27 mouse cellular contexts compared by ENCODE assay signal in the genomic region with DNA sequence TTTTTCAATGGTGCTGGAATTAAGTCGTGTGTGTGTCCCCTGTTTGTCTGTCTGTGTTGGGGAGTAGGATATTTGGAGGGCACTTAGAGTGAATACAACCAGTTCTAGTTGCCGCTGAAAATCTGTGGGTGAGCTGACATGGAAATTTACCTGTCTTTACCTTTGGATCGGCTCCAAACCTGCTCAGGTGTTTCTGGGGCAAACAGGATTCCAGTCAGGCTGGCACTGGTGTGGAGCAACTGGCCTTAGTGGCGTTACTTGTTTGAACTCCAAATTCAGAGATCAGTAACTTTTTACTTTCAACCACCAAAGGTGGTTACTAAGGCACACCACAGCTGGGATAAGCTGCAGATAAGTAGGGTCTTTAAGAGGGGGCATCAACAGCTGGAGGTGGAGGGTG. TPM values are rescaled to one million over a fixed set of nuclear protein-coding genes. Genes with fewer than 3 reads are reported as not detected.
A peak's percentile ranks its signal among the peaks of the same experiment; 100 is the strongest.
DNase-seq lines count a peak whose midpoint lies in the region; ATAC-seq lines count a peak whose summit lies in the region.
"Had no signal": no experiment of that assay in that cellular context is flagged by ENCODE, and none has a peak within 500 bp of the region (broad histone marks: within the 10 kb centered on the region; RNA-seq: fewer than 3 reads in every experiment).

No protein-coding gene starts in this region.

- no peak for DNase-seq in embryonic facial prominence, embryonic 14.5 days (ENCODE audit: low spot score)
- DNase-seq in embryonic facial prominence, embryonic 10.5 days (ENCODE audit: low spot score), result no peak
- DNase-seq in kidney, adult 18-20 months, result peak; percentile 32
- DNase-seq in urinary bladder, postnatal 25 days (ENCODE audit: low spot score), result peak; percentile 5
- no peak for DNase-seq in urinary bladder, adult 2 months (ENCODE audit: low spot score)
- DNase-seq in adrenal gland, adult 8-10 months, result no peak
- no peak for DNase-seq in left cerebral cortex, adult 11 months (ENCODE audit: low spot score)
- DNase-seq: adrenal gland, postnatal 14 days; cerebellum, adult 9-11 months; gastrocnemius, postnatal 25 days; liver, postnatal 0 days; right cerebral cortex, adult 18-20 months; thymus, postnatal 4 days had no signal

- H3K4me2 ChIP-seq in embryonic facial prominence, embryonic 14.5 days (ENCODE audit: low read depth, low read length), result no peak overlapping the region
- no peak overlapping the region for H3K4me2 ChIP-seq in kidney, embryonic 16.5 days (replicated peaks; ENCODE audit: low read depth, low read length)

- ATAC-seq in embryonic facial prominence, embryonic 14.5 days (ENCODE audit: low read depth), result no peak
- ATAC-seq in kidney, embryonic 16.5 days (ENCODE audit: low FRiP score, low TSS enrichment), result no peak
- ATAC-seq: intestine, postnatal 0 days; liver, postnatal 0 days; Patski had no signal

- H3K4me3 ChIP-seq in embryonic facial prominence, embryonic 14.5 days (ENCODE audit: low read depth, low read length), result peak overlapping the region; percentile 50; the same call in 1 of the 2 replicates
- H3K4me3 ChIP-seq in embryonic facial prominence, embryonic 10.5 days, result no peak overlapping the region
- H3K4me3 ChIP-seq in kidney, embryonic 16.5 days (ENCODE audit: low read length), result no peak overlapping the region

- peaks cover 23% of the 10 kb centered on the region for H3K27me3 ChIP-seq in embryonic facial prominence, embryonic 14.5 days (replicated peaks; ENCODE audit: control insufficient read depth, insufficient read depth, low read length)
- peaks cover 44% of the 10 kb centered on the region for H3K27me3 ChIP-seq in embryonic facial prominence, embryonic 10.5 days (replicated peaks; ENCODE audit: low read depth, poor library complexity, severe bottlenecking)
- peaks cover 21% of the 10 kb centered on the region for H3K27me3 ChIP-seq in kidney, embryonic 16.5 days (ENCODE audit: insufficient read depth, low read length)

- H3K9me3 ChIP-seq in embryonic facial prominence, embryonic 14.5 days (ENCODE audit: control insufficient read depth, low read length), result no peaks in the 10 kb centered on the region
- H3K9me3 ChIP-seq in embryonic facial prominence, embryonic 10.5 days, result 0 out of 2 replicates have a peak, but pooled peaks cover 7% of the 10 kb centered on the region
- no peaks in the 10 kb centered on the region for H3K9me3 ChIP-seq in kidney, embryonic 16.5 days (ENCODE audit: low read length)
- H3K9me3 ChIP-seq: embryonic facial prominence, embryonic 12.5 days; forebrain, embryonic 15.5 days; heart, embryonic 15.5 days; limb, embryonic 10.5 days had no signal

- no peak overlapping the region for H3K27ac ChIP-seq in embryonic facial prominence, embryonic 14.5 days (replicated peaks; ENCODE audit: low read depth, low read length)
- H3K27ac ChIP-seq in embryonic facial prominence, embryonic 10.5 days (replicated peaks), result no peak overlapping the region
- H3K27ac ChIP-seq in kidney, embryonic 16.5 days (ENCODE audit: low read length), result no peak overlapping the region
- H3K27ac ChIP-seq: embryonic facial prominence, embryonic 12.5 days; forebrain, embryonic 15.5 days; heart, embryonic 15.5 days; limb, embryonic 10.5 days had no signal

- no peak overlapping the region for H3K9ac ChIP-seq in embryonic facial prominence, embryonic 14.5 days (ENCODE audit: low read depth, low read length)
- no peak overlapping the region for H3K9ac ChIP-seq in kidney, embryonic 16.5 days (replicated peaks; ENCODE audit: low read length)
- H3K9ac ChIP-seq: liver, postnatal 0 days had no signal

- H3K4me1 ChIP-seq in embryonic facial prominence, embryonic 14.5 days (ENCODE audit: control insufficient read depth, insufficient read depth, low read length), result peaks cover 3% of the 10 kb centered on the region; the same call in 1 of the 2 replicates
- peaks cover 19% of the 10 kb centered on the region for H3K4me1 ChIP-seq in embryonic facial prominence, embryonic 10.5 days
- peaks cover 10% of the 10 kb centered on the region; the same call in 1 of the 2 replicates for H3K4me1 ChIP-seq in kidney, embryonic 16.5 days (ENCODE audit: insufficient read depth, low read length)

- WGBS in embryonic facial prominence, embryonic 14.5 days, result 76% methylated on average over 4 of the region's 4 CpGs
- WGBS in embryonic facial prominence, embryonic 10.5 days, result 79% methylated on average over 4 of the region's 4 CpGs
- WGBS in kidney, embryonic 16.5 days, result 81% methylated on average over 4 of the region's 4 CpGs

- no peaks in the 10 kb centered on the region for H3K36me3 ChIP-seq in embryonic facial prominence, embryonic 14.5 days (ENCODE audit: control insufficient read depth, insufficient read depth, low read length)
- no peaks in the 10 kb centered on the region for H3K36me3 ChIP-seq in embryonic facial prominence, embryonic 10.5 days (replicated peaks)
- H3K36me3 ChIP-seq in kidney, embryonic 16.5 days (ENCODE audit: insufficient read depth, low read length), result no peaks in the 10 kb centered on the region
- H3K36me3 ChIP-seq: embryonic facial prominence, embryonic 12.5 days; forebrain, embryonic 15.5 days; heart, embryonic 15.5 days; limb, embryonic 10.5 days had no signal

RNA-seq across cellular contexts. Expression of a gene that starts 1.4 kb away (rescaled TPM):
- polyA plus RNA-seq in embryonic facial prominence, embryonic 14.5 days (2014; fragmentation: Nextera tagmentation; extraction: Ambion mirVana), result 16.0 and 17.4 TPM in 2 replicates
- polyA plus RNA-seq in embryonic facial prominence, embryonic 10.5 days (2016; fragmentation: Nextera tagmentation; extraction: Ambion mirVana), result 2.1 and 3.2 TPM in 2 replicates
- 8.0 and 9.2 TPM in 2 replicates for polyA plus RNA-seq in kidney, embryonic 16.5 days (2015; fragmentation: Nextera tagmentation; extraction: Ambion mirVana)
- 17.1 and 18.3 TPM in 2 replicates for polyA plus RNA-seq in urinary bladder, adult 2 months (2012; rRNA removed)
- total RNA-seq in adrenal gland, adult 8-10 months (2022), result 10 to 100 TPM; 12.4 to 22.2 (median 15.1) TPM

RNA-seq across cellular contexts. Expression of a gene that starts 14.6 kb away (rescaled TPM):
- not detected in 2 replicates for polyA plus RNA-seq in embryonic facial prominence, embryonic 14.5 days (2014; fragmentation: Nextera tagmentation; extraction: Ambion mirVana)
- polyA plus RNA-seq in embryonic facial prominence, embryonic 10.5 days (2016; fragmentation: Nextera tagmentation; extraction: Ambion mirVana), result not detected in 2 replicates
- polyA plus RNA-seq in kidney, embryonic 16.5 days (2015; fragmentation: Nextera tagmentation; extraction: Ambion mirVana), result not detected in 2 replicates
- polyA plus RNA-seq in urinary bladder, adult 2 months (2012; rRNA removed), result 0.19 and 0.22 TPM in 2 replicates
- not detected for total RNA-seq in adrenal gland, adult 8-10 months (2022)
- total RNA-seq: adrenal gland, postnatal 14 days; ES-E14; gastrocnemius, postnatal 25 days; heart, adult 8-10 months; hematopoietic stem cell, adult 5-6 weeks; left cerebral cortex, adult 8-10 months; liver, adult 2 months; megakaryocyte progenitor cell, adult 5-6 weeks had no signal
- polyA plus RNA-seq: cortical plate, adult 2 months; embryonic facial prominence, embryonic 12.5 days; heart, embryonic 15.5 days; intestine, postnatal 0 days; limb, embryonic 10.5 days; liver, adult 2 months; liver, postnatal 0 days; Patski had no signal

Comparison
In these comparisons a context has a peak if more than half of its experiments do, and no peak if none do; other contexts are left out.
1. DNase-seq: peak in kidney, adult 18-20 months (single experiment) and urinary bladder, postnatal 25 days (single experiment); none in embryonic facial prominence, embryonic 14.5 days (single experiment), embryonic facial prominence, embryonic 10.5 days (single experiment), urinary bladder, adult 2 months (single experiment), adrenal gland, adult 8-10 months (single experiment) and left cerebral cortex, adult 11 months (single experiment).